Mouse (Mus musculus) frontal cortex, adult 2 months (tissue): ENCODE data around the gene Aplf. TPM values are rescaled to one million over a fixed set of nuclear protein-coding genes. Genes with fewer than 3 reads are reported as not detected.

Experiments
- DNase-seq, 2 experiments: peaks; one replicate each; pipeline ENCODE4 v3.0.0; 2022; ENCODE audit warnings: low spot score in 1 of 2; ENCODE audit errors: extremely low spot score in 1 of 2
- polyA plus RNA-seq: library from polyadenylated mRNA; depleted of rRNA; stranded (reverse); fragments of >200 nt; gene quantifications from 2 replicates; pipeline ENCODE4 v1.2.3, GENCODE M21; 2012; rRNA removed

The Aplf gene
- 4.2 and 4.6 TPM in 2 replicates for polyA plus RNA-seq

DNA sequence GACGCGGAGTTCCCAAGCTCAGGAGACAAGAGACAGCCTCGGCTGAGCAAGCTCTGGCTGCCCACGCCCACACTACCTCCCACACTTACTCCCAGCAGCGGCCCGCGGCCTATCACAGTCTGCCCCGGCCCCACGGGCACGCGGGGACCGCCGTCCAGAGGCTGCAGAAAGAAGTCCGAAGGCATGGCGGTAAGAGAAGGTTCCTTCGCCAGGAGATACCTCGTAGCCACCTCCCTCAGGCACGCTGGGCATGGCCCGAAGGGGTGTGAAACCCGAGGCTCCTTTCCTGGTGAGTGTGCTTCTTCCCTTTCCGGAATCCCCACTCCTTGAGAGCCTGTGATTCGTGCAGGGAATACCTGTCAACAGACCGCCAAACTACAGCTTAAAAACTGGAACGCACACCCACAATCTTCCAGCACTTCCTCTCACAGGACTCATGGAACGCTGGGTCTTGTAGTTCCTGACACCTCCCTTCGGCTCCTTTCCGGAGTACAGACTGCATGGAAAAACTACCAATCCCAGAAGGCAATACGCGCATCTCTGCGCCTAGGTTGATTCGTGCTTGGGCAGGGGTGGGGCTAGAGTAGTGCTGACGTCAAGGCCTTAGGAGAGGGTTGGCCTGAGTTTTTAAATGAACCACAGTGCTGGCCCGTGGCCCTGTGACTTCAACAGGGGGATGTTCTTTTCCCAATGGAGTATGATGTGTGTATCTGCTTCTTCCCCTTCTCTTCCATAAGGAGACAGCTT is at the start of gene Aplf:
Aplf (minus strand) TSS at position 423 of the 747 bp plus-strand sequence.
- DNase-seq, result peak; percentile 94 to 96

DNA sequence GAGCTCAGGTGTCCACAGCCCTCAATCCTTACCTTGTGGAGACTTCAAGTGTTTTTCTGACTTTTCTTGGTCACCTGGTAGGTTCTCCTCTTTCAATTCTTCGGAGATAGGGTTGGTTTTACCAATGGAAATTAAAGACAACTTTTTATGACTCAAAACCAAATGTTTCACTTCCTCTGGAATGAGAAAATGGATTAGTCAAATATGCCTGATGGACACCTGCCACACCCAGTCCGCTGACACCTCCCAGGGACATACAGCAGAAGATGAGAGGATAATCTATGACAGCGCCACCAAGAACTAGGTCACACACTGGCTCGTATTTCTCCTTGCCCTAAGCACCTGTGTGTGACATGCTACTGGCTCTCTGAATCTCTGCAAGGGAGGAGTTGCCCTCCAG is 42.1 kb upstream of the Aplf start:
- DNase-seq, result no peak

DNA sequence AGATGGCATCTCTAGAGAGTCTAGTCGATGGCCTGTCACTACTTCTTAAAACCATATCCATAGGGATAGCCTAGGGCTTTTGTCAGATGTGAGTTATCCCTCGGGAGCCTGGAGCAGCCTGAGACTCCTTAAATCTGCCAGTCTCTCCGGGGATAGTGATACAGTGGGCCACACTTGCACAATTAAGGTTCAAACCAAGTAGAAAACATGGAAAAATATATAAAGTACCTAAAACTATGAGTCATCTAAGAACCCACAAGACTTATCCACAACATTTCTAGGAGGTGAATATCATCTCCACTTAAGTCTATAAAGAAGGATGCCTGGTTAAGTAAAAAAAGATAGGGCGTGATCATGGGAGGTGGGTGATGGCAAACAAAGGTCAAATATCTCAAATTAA is 40.3 kb upstream of the Aplf start:
- no peak for DNase-seq

DNA sequence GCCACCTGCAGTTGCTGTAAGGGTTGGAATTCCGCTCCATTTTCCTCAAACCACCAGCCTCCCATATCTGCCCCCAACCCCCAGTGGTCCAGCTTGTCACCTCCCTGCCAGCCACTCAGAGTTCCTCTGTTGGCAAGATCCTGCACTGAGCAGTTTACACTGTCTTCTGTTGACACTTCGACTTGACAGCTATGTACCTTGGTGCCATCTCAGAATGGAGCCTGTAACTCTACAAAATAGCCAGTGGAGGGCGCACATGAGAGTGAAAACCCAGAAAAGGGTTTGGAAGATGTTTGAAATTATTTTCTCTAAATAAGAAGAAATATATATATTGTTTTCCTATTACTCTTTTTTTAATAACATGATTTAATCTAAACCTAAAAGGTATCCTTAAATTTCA is 34.3 kb upstream of the Aplf start:
- DNase-seq, result peak in 1 of 2 experiments; percentile 18

DNA sequence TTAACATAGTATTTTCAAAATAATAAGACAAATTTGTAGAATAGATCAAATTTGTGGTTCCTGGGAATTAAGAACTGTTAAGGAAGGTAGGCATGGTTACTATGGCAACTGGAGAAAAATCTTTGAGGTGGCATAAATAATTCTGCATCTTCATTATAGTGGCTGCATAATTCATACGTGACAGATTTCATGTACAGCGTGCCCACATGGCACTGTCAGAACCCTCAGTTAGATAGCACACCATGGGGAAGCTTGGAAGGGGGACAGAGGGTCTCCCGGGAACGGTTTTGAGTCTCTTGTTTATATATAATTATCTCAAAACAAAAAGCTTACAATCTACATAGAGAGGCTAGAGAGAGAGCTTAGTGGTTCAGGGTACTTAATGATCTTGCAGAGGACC is 24.6 kb upstream of the Aplf start:
- no peak for DNase-seq

DNA sequence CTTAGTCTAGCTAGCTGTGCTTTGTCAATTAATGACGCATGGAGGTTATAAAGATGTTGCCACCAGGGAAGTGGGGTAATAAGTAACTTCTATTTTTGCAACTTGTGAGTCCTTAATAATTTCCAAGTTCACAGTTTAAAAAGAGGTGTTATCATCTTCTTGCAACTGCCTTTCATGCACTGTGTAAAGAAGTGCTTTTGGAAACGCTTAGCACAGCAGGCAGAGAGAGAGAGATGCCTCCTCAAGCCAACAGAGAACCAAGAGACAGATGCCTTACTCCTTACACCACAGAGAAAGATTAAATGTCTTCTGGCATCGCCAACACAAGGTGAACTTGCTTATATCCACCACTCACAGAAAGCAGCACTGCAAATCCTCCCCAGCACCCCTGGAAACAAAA is 24.0 kb upstream of the Aplf start:
- no peak for DNase-seq

DNA sequence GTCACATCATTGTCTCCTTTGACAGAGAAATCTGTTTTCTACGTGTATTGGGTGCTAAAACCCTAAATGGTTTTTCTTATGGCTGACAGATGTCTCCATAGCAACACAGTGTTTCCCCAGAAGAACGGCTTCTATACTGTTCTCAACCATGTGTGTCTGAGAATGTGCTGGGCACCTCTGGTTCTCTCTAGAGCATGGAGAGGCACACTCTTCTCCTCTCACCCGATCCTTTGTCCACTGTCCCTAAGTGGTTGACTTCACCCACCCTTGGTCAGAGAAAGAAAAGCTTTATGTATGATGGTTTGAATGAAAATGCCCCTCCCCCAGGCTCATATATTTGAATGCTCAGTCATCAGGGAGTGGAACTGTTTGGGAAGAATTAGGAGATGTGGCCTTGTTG is 8.4 kb upstream of the Aplf start:
- no peak for DNase-seq

DNA sequence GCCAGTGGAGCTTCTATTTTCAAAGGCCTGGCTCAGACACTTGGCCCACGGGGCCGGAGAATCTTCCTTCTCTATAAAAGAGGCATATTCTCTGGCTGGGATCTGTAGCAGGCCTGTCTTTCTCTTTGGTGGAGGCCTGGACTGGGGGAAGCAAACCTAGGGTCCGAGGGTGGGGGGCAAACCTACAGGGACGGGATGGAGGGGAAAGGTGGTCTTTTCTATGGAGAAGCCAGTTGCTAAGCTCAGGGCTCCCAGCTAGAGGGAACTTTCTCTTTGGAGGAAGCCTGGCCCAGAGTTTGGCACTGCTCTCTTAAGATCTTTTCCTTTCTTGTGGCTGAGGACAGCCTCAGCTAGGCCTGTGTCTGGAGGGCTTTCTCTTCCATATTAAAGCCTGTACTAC is 668 bp upstream of the Aplf start:
- no peak for DNase-seq

DNA sequence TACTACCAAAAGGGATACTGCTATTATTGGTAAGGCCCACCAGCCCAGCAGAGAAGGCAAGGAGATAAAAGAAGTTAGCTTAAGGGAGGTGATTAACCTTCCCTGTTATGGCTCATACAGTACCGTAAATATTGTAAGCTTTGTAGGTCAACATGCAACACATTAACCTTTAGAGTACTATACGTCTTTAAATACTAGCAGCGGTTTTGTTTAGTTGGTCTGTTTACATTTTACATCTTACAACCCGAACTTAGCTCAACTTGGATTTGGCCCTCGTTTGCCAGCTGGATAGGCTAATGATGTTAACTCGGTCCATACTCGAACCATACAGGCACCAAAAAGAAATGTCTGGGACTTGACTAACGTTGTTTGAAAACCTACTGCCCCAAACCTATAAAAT is 640 bp downstream of the Aplf start:
- DNase-seq, result no peak

DNA sequence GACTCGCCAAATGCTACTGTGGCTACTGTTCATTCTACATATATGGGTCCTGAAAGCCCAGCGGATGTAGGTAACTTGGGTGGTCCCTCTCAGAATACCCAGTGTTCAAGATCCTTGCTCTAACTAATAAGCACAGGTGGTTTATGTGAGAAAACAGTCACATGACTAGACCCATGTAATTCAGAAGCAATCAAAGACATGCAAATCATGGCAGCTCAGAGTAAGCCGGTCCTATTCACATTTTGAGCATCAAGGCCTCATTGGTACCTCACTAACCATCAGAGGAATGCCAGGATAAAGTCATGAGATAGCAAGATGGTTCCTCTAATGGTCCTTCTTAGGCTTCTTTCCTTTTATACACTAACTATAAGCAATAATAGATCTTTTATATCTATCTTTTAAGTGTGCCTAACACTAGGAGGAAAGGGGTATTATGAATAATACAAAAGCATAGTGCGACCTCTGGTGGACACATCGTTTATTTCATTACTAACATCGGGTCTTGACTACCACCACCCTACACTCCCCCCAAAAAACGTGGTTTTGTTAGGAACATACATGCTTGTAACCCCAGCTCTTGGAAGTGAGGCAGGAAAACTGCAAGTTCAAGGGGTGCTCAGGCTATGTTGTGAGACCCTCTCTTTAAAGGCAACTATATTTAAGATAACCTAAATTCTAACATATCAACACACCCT is 2.0 kb downstream of the Aplf start:
- DNase-seq, result peak in 1 of 2 experiments; percentile 89

DNA sequence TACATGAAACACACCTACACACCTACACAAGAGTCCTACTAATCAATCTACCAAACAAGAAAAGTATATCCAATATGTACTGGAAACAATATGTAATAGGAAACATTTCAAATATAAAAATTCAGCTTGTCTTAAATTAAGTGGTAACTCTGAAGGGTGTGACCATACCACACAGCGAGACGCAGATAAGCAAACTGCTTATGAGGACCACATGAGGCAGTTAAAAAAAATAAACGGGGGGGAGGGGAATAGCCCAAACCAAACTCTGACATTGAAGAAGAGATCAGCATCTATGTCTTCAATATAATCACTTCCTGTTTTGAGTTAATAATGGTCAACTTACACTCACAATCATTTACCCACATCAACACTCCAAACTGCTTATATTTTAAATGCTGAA is 3.3 kb downstream of the Aplf start:
- no peak for DNase-seq

DNA sequence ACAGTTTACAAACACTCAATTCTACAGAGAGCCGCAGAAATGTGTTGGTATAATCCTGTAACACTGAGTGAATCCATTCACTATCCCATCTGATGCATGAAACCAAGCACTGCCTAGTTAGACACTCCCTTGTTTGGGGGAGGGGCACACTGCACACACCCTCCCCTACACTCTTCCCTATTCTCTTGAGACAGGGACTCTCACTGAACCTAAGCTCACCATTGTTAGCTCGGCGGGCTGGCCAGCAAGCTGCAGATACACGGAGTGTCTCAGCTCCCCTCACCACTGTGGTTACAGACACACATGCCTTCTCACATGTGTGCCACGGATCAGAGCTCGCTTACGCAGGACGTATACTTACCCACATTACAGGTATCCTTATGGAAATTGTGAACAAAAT is 4.2 kb downstream of the Aplf start:
- DNase-seq, result no peak

DNA sequence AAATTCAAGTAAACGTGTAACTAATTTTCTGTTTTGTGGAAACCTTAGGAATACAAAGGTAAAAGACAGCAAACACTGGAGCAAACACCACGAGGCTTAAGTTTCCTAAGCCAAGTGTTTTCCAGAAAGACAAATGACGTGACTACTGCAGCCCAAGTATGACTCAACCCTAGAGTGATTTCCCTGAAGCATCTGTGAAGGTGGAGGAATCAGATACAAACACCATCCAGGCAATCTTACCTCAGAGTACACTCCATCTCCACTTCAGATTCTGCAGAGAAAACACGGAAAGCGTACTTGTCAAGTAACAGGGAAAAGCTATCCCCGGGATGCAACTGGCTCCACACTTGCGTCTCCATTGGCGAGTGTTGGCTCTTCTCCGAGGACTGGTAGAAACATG is 8.5 kb downstream of the Aplf start:
- DNase-seq, result no peak

DNA sequence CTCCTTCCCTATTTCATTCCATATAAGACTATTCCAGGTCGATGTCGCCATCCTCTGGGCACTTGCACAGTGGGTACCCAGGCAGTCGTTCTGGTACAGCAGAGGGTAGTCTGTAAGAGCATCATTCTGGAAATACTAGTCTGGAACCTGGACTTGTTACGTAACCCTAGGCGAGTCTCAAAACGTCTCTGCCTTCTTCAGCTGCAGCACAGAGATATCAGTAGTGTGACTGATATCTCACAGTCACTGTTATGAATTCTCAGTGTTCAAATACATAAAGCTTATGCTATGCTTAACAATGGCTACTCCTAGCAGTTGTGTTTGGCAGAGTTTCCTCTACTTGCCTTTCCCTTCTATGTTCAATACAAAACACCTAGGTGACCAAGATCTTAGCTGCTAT is 9.8 kb downstream of the Aplf start:
- no peak for DNase-seq

DNA sequence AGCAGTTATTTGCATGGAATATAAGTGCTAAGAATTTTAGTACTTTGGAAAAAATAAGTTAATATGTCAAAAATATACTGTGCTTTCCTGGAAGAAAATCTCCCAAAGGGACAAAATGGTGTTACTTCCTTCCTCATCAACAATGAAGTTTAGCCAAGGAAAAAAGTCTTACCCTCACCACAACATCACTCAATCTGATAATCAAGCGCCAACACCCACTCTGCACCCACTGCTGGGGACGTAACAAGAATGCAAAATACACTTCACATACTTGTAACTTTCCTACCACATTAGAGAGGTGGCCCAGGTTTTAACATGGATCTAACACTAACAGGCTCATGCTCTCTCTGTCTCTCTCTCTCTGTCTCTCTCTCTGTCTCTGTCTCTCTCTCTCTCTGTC is 10.3 kb downstream of the Aplf start:
- DNase-seq, result no peak

DNA sequence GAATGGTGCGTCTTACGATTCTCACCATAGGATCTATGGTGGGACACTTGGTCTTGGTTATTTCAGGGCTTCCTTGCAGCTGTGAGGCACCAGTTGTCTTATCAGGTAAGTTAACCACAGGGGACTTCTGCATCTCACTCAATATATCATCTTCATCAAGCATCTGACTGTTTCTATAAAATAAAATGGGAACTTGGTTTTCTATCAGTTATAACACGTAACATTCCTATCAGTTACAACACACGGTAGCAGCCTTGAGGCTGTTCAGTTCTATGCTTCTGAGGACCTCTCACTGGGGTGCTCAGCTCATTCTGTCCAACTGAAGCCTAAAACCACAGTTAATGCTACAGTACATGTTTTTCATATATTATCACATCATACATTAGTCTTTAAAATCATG is 13.2 kb downstream of the Aplf start:
- DNase-seq, result no peak

DNA sequence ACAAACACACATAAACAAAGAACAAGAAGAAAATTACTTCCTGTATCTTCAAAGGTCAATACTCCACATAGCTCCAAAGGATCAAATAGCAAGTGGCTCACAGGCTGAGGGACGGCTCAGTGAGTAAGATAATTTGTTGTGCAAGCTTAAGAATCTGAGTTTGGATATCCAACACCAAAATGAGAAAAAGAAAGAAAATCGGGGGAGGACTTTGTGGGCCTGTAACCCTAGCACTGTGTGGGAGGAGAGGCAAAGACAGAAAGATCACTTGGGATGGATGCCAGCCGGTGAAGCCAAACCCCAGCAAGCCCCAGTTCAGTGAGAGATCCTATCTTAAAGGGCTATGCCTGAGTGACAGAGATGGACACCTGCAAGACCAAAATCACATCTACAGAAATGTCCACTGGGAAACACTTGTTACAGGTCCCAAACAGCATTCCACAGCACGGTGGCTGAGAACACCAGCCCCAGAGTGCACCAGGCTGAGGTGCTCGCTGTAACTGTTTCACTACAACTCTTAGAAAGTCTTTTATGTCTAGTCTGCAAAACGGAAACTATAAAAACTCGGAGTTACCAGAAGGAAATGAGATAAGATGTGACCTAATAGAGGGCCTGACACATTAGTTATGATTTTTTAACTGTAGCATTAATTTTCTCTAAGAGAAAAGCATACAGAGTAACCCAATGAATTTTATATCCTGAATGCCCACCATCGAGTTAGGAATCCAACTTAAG is 17.9 kb downstream of the Aplf start:
- DNase-seq, result no peak

DNA sequence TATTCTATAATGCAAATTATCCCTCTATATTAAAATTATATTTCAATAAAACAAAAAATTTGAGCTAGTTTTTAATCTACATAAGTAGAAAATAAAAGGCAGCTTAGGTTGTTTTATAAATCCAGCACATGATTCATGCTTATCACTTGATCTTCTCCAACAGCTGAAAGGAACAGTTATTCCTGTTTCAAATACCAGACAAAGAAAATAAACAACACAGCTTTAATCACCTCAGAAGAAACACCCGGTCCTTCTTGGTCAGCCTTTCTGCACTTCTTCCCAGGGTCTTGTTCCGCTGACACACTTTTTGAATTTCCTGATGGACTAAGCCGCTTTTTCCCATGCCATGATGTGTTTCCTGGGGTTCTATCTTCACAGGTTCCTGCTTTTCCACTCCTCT is 18.5 kb downstream of the Aplf start:
- no peak for DNase-seq

DNA sequence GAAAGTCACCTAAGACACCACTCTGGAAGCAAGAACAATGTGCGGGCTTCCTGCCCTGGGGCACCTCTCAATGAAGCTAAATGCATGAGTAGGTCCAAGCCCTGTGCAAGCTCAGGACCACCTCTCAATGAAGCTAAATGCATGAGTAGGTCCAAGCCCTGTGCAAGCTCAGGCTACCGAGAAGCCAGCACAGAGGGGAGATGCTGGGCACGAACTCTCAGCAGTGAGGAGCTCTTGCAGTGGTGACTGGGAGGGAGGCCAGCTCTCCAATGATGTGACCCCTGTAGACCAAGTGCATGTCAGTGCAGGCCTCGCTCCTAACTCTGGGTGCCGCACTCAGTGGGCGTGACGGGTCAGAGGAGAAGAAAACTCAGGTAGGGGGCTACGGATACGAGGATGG is 19.3 kb downstream of the Aplf start:
- no peak for DNase-seq

DNA sequence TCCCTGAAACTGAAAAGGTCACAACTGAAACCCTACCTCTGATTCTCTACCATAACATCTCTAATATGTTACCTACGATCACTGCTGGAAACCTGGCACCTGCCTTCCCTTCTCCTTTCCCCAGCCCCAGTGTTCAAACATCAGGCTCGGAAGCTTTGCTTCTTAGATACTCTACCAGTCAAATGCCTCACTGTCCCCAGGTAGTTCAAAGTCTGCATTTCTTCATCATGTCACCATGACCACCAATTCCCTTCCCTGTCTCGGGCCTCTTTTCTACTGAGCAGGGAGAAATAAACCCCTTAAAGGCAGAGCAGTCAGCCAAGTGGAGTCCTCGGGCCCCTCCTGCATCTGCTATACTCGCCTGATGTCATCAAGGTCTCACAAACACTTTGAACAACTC is 20.2 kb downstream of the Aplf start:
- DNase-seq, result no peak

DNA sequence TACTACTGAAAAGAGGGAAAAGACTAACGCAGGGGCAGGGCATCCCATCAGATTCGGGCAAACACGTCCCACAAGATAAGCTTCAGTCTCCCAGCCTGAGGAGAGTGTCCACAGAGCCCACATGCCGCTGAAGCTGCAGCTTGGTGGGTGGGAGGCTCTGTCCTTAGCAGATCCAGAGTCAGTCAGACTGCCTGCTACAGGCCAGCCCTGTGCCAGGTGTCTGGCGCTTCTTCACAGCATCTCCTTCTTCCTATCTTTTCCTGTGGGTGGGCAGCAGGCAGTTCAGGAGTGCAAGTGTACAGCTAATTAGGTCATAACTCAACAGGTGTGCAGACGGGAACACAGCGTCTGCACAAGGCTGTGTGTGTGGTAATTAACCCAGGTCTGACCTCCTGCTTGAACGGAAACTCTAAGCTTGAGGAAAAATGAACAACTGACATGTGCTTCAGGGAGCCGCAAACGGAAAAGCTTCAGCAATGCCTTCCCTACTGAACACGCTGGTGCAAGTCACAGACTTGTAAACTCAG is 33.8 kb downstream of the Aplf start:
- no peak for DNase-seq
